Mouse (Mus musculus): ENCODE results near the gene Mymx. TPM values are rescaled to one million over a fixed set of nuclear protein-coding genes. Genes with fewer than 3 reads are reported as not detected.

Gene Mymx
- total RNA-seq, 2 experiments from 2014 or later: not detected

DNA sequence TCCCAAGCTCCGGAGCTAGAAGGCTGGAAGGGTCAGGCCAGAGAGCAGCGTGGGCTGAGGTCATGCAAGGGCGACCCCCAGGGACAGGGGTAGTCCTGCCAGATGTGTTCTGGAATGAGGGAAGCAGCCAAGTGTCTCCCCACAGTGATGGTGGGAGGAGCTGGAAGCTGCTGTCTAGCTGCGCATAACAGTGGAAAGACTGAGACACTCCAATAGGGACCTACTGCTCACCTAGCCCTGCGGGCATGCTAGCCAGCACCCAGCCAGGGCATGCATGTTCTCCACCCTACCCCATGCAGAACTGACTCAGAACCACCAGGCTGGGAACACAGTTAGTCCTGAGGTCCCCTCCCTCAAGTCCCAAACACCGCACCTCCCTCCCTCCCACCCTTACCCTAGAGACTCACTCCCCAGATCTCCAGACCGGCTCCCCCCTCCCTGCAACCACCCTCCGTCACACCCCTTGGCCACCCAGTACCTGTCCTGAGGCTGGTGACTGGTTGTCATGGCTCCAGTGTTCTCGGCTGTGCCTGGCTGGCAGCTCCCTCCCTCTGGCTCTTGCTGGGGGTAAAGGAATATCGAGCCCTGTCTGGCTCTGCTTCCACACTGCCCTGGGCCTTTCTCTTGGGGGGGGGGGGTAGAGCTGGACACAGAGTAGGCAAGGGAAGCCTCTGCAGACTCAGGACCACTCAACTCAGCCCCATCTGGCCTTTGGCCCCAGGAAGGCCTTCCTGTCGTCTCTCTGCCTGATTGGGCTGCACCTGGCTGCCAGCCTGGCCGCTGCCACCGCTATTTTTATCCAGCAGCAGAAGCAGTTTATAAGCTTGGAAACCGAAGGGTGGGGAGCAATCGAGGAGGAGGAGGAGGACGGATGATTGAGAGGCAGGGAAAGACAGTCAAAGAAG, 9.9 kb downstream of the Mymx start:
- no peak for DNase-seq (ENCODE audit: low spot score in 2 of 2)

DNA sequence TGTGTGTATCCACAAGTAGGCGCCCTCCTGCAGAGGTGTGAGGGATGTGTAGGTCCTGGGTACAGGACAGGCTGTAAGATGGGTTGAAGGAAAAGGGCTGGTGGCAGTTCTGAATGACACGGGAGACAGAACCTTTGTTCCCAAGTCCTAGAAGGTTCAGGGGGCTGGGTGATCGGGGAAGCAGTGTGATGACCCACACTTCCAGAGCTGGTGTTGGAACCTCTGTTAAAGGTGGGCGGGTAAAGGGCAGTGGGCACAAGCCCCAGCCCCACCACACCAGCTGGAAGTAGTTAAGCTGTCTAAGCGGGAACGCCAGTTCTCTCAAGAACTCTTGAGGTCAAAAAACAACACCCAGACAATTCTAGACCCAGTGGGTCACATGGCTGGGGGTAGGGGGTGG, 11.5 kb downstream of the Mymx start:
- no peak for DNase-seq (ENCODE audit: low spot score in 2 of 2)

DNA sequence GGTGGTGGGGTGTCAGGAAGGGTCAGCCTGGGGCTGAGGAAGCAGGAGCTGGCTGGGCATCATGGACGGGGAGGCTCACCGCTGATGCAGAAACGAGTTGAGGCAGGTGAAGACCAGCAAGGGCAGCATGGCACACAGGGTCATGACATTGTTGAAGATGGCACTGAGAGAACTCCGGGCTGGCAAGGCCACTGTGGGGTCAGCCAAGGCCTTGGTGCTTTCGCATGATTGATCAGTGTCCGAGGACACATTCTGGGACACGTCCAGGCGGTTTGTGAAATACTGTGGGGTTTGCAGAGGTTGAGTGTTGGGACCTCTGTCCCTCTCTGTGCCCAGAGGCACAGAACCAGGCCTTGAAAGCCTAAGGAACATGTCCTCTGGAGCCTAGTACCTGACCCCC, 12.1 kb downstream of the Mymx start:
- DNase-seq (ENCODE audit: low spot score in 2 of 2): no peak

DNA sequence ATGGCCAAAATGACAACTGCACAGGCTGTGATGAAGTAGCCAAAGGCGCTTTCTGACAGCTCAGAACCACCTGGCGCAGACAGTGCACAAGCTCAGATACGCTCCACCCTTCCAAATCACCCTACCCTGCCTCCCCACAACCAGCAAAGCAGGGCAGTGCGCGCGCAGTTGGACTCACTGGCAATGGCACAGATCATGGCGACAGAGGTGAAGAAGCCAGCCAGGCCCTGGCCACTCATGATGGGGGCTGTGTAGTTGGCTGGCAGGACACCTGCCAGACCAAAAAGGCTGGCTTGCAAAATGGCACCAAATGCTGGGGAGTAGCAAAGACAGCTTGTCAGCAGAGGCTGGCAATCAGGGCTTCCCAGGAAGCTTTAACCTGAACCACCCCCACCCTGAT, 12.7 kb downstream of the Mymx start:
- DNase-seq (ENCODE audit: low spot score in 2 of 2): no peak

DNA sequence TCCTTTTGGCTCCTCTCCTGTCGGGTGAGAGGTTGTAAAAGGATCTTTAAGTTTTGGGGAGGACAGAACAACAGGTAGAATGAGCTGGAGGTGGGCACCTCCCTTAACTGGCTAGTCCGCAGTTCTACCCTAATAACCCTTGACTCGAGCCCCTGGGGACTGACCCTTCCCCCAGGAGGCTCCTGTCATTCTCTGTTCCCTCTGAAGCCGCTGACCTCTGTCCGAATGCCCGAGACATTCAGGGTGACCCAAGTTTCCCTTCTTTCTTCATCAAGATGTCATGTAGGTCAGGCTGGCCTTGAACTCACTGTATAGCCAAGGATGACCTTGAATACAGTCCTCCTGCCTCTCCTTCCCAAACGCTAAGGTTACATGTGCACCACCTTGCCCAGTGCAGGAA, 13.5 kb downstream of the Mymx start:
- DNase-seq (ENCODE audit: low spot score in 2 of 2): no peak

DNA sequence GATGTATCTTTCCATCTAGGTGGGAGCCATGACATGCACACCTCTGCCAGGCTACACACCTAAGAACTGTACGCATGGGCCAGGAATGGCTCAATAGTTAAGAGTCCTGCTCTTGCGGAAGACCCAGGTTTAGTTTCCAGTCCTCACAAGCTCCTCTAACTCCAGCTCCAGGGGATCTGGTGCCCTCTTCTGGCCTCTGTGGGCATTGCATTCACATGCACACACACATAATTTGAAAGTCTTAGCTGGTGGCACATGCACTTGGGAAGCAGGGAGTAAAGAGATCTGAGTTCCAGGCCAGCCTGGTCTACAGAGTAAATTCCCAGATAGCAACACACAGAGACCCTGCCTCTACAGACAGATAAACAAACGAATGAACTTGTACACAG, 15.5 kb downstream of the Mymx start:
- no peak for DNase-seq (ENCODE audit: low spot score in 2 of 2)

DNA sequence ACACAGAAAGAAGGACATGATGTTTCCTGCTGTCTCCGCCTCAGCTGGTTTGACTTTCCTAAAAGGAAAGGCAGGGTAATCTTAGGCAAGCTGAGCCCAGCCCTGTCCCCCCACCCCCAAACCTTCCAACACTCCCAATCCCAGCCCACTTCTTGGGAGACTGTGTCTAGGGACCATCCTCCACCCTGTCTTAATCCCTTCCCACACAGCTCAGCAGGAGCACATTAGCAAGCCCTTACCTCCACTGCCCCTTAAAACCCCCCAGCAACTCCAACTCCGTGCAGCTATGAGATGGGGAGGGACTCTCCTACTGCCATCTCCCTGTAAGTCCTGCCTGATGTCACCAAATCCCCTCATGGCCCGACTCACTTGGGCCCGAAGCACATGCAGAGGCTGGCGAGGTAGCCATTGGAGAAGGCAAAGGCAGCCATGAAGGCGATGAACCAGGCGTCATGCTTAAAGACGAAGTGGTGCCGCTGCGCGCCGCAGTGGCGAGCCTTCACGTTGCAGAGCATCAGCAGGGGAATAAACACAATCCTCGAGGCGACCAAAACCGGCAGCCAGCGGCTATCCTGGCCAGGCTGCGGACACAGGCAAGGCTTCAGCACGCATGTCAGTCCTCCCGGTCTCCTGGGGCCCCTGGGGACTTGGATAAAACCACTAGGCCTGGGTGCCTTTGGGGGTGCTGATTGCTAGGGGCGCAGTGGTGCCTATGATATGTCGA, 16.0 kb downstream of the Mymx start:
- no peak for DNase-seq (ENCODE audit: low spot score in 2 of 2)

DNA sequence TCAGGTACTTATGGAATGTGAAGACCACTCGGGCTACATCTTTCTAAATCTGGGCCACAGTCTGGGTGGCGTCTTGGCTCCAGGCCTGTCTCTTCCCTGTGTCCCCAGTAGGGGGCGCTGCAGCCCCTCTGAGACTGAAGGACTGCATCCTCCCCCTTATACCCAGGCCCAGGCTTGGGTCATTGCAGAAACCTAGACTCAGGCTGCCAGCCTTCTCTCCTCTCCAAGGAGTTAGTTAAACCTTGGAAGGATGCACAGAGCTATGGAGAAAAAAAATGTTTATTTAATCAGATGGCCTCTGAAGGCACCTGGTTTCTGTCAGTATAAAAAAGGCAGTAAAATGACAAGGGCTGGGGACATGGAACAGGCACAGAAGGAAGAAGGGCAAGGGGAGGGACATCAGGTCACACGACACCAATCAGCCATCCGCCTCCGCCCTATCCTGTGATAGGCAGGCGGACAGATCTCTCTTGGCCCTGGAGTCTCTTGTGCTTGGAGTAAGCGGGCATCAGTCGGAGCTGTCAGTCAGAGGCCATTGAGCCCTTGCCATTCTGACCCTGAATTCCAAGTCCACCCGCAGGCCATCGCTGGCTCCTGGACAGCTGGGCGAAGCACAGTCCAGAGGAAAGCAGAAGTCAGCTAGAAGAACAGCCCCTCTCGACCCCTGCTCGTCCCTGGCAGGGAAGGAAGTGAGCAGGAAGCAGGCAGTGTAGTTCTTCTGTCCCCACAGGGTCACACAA, 16.8 kb downstream of the Mymx start:
- peak; percentile 66 to 73 for DNase-seq (ENCODE audit: low spot score in 2 of 2)

DNA sequence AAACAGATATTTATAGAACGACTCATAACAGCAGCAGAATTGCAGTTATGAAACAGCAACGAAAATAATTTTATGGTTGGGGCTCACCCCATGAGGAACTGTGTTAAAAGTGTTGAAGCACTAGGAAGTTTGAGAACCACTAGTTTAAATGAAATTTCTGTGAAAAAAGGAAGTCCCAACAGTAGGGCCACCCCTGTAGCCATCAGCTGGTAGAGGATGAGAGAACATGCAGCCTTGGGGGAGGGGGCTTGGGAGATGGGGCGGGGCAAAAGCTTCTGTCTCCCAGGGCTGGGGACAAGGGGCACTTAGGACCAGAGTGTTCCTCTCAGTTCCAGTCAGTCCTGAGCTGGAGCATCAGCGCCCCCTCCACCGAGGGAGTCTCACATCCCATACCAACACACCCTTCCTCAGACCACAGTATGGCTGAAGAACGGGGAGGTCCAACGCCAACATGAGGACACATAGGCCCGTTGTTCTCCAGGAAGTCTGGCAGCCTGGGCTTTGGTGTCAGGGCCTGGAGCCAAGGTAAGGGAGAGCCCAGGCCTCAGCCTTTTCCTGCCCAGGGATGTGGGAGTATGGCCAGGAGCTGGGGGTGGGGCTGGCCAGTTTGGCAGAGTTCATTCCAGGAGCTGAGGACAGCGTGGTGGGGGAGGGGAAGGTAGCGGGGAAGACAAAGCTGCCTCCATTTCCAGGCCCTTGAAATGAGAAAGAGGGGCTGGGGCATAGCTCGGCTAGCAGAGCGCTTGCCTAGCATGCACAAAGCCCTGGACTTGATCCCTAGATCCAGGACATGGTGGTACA, 17.6 kb downstream of the Mymx start:
- peak; percentile 46 to 61 for DNase-seq (ENCODE audit: low spot score in 2 of 2)

DNA sequence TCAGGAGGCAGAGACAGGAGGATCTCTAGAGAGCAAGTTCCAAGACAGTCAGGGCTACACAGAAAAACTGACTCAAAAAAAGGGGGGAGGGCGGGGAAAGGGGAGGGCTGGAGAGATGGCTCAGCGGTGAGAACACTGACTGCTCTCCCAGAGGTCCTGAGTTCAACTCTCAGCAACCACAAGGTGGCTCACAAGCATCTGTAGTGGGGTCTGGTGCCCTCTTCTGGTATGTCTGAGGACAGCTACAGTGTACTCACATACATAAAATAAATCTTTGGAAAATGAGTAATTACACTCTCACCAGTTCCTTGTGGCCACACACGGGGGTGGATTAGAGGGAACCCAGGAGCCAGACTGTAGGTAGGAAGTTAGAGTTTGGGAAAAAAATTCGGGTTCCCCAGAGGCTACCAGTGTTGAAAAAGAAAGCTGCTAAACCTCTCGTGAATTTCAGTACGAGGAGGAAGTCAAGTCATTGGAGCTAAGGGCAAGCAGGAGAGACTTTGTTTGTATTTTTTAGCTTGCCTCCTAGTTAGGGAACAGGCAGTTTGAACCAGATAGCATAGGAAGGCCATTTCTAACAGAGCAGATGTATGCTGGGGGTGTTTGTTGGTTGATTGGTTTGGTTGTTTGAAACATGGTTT, 19.1 kb downstream of the Mymx start:
- DNase-seq (ENCODE audit: low spot score in 2 of 2): no peak

DNA sequence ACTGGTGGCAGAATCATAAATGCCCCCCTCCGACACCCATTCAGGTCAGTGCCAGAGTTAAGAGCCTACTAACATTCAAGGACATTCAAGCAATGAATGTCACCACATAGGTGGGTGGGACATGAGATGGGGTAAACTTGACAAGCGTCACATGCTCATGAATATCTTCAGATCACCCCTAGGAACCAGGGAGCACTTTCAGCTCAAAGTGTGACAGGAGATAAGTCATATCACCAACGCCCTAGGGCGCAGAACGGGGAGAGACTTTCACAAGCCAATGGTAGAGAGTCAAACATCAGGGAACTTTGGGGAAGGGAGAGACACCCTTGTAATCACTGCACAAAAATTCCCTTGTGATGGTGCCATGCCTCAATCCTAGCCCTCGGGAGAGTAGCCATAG, 19.7 kb downstream of the Mymx start:
- DNase-seq (ENCODE audit: low spot score in 2 of 2): no peak

DNA sequence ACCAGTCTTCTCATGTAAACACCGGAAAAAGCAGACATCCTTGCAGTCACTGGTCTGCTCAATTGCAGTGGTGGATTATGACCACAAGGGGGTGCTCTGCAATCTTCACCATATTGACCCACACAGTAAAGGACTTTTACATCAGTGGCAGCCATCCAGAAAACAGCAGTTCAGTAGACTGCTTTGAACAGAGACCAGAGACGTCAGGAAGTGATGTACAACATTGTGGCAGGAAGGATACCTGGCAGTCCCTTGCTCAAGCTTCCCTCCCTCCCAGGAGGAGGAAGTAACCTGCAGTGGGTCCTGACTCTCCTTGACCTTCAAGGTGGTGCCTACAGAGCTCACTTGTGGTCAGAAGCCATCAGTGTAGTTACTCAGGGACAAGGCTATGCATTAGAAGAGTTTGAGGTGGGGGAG, 20.3 kb downstream of the Mymx start:
- peak; percentile 60 to 64 for DNase-seq (ENCODE audit: low spot score in 2 of 2)

DNA sequence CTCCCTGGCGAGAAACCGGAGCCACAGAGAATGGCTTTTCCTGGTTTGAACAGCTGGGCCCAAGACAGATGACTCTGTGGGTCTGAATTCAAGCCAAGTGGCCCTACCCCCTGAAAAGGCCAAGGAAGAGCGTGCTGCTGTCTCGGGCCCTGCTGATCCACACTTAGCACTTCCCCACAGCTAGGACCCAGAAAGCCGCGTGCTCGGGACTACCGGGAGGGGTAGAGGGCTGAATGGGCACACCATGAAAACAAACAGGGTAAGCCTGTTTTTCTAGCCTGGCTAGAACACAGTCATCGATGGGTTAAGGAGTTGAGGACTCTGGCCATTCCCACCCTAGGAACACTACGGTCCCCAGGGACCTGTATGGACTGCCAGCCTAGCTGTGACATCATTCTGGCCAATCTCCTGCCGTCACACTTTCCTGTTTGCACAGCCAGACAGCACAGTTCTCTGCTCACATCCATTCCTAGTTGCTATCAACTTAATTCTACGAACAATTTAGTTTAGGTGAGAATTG, 20.9 kb downstream of the Mymx start:
- no peak for DNase-seq (ENCODE audit: low spot score in 2 of 2)

DNA sequence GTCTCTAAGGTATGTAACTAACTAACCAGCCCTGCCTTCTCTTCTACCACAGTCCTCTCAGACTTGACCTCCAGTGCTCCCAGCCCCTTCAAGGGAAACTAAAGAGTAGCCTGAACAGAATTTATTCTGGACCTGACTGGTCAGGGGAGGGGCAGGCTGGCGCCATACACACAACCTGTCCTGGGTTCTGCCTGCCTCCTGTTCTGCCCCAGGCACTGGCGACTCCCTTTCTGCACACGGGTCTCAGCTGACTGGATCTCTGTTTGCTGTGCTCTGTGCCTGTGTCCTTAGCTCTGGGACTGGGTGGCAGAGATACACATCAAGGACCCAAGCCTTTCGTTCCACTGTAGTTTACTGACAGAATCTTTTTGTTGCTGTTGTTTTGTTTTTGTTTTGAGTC, 22.3 kb downstream of the Mymx start:
- DNase-seq (ENCODE audit: low spot score in 2 of 2): no peak

DNA sequence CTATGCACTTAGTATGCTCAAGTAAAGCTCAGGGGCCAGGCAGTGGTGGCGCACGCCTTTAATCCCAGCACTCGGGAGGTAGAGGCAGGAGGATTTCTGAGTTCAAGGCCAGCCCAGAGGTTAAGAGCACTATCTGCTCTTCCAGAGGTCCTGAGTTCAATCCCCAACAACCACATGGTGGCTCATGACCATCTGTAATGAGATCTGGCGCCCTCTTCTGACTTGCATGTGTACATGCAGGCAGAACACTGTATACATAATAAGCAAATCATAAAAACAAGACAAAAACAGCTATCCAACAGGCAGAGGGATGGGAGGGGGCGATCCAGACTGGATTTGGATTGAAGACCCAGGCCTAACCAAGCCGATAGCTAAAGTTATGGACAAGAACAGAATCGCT, 23.1 kb downstream of the Mymx start:
- no peak for DNase-seq (ENCODE audit: low spot score in 2 of 2)

DNA sequence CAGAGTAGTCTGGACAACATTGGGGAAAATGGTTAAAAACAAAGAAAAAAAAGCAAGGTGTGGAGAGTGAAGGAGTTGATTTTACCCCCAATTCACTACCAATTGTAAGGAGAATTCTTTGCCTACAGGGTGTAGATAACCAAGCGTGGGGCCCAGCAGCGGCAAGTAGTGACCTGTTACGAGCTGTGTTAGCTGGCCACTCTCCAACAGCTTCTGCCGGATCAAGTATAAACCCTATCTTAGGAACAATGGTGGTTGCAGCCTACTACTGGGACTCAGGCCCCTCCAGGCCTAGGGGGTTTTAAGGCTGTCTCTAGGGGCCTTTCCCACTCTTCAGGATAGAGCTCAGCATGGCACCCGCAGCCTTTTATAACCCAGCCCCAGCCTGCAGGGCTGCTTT, 23.7 kb downstream of the Mymx start:
- DNase-seq (ENCODE audit: low spot score in 2 of 2): no peak

DNA sequence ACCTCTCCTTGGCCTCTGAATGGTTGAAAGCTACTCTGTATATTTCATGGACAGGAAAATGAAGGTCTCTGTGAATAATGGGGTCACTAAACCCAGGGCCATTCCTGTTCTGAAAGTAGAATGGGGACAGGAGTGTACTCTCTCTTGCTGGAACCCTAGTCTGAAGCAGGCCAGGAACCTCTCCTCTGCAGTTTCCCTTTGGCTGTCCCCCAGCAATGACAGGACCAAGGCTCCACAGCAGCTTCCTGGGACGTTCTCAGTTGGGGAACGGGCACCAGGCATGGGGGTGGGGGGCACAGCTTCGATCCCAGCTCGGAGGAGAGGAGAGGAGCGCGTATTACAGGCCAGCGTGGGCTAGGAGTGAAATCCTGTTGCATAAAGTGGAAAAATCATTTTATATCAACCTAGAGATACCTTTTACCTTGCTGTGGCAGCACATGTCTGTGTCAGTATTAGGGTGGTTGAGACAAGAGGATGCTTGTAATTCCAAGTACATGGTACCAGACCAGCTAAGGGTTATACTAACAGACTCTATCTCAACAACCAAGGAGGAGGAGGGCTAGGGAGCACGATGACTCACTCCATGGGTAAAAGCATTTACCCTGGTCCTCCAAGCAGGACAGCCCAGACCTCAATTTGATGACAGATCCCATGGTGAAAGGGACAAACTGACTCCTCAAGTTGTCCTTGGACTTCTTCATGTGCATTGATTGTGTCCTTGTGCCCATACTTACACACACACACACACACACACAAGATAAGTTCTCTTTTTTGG, 26.6 kb downstream of the Mymx start:
- DNase-seq (ENCODE audit: low spot score in 2 of 2): no peak

DNA sequence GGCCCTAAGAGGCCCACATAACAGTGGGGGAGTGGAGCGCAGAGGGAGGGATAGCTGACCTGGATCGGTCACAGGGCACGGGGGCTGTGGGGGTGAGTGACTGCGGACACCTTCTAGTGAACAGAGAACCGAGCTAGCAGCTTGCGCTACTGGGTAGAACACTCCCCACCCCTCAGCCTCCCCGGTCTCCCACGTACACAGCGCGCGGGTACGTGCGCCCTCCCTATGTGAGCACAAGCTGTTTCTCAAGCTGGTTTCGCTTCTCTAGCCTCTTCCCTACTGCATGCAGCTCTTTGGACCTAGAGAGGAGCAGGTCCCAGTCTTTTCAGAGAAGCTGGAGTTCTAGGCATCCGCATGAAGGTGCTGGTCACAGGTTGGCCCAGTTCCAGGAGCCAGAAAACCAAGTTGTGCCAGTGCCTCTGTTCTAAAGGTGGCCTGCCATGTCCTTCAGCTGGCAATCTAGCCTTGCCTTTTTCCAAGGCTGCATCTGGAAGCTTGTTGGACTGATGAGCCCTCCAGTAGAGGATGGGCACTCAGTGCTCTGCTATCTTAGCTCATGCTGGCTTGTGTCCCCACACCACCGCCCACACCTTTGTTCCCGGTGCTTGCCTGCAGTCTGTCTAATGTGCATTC, 27.7 kb downstream of the Mymx start:
- DNase-seq (ENCODE audit: low spot score in 2 of 2): peak; percentile 76 to 85

DNA sequence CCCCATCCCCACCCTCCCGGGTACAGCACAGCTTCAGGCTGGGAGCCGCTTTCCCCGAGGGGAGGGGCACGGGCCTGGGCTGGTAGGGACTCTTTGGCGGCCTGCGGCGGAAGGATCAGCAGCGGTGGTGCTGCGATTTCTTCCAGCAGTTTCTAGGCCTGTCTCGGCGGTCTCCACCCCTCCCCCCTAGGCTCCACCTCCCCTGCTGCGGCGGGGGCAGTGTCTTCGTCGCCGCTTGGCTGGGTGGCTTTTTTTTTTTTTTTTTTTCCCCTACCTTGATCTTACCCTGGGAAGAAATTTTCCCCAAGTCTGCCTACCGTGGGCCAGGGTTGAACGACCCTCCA, 28.1 kb downstream of the Mymx start:
- DNase-seq (ENCODE audit: low spot score in 2 of 2): peak; percentile 94 to 96
